Mouse (Mus musculus) stomach, postnatal 0 days (tissue): ENCODE measurements at regions not wholly inside any gene's neighbourhood (a gene's known extent, or its start where the extent isn't known, plus 50 kb on each side); places are given as distances from the start of the nearest gene placed in this dataset.

Experiments used
- CTCF ChIP-seq: IDR thresholded peaks from 2 replicates; pipeline ENCODE4 v1.5.1; 2016; ENCODE audit warnings: antibody characterized with exemption, low read depth, mild to moderate bottlenecking, moderate library complexity
- EP300 ChIP-seq: optimal IDR thresholded peaks from 2 replicates; pipeline ENCODE3; 2016; ENCODE audit warnings: antibody characterized with exemption

GRCm38 (mm10) chr12:51188229-51188628, 159.6 kb upstream of the G2e3 start:
- TF ChIP-seq EP300 (no peak), CTCF (peak; percentile 85)
